ENCODE assay signal across 8 mouse cellular contexts in genomic region chr1:135368982-135369381, GRCm38 (mm10). TPM values are rescaled to one million over a fixed set of nuclear protein-coding genes. Genes with fewer than 3 reads are reported as not detected.
DNase-seq lines count a peak whose midpoint lies in the region; ATAC-seq and TF ChIP-seq lines count a peak whose summit lies in the region.

No protein-coding gene starts in this region.

- H3K4me3 ChIP-seq in cerebellum, adult 2 months (replicated peaks; ENCODE audit: insufficient read depth, low read depth, low read length): peak overlapping the region; percentile 71
- peak overlapping the region; percentile 40; the same call in 1 of the 2 replicates for H3K4me3 ChIP-seq in hindbrain, embryonic 12.5 days
- H3K4me3 ChIP-seq in limb, embryonic 14.5 days (replicated peaks; ENCODE audit: low read length): peak overlapping the region; percentile 44
- peak overlapping the region; percentile 44 for H3K4me3 ChIP-seq in midbrain, embryonic 16.5 days (ENCODE audit: low read depth, low read length)

- H3K9ac ChIP-seq in hindbrain, embryonic 12.5 days: no peak overlapping the region
- peak overlapping the region; percentile 49; the same call in 1 of the 2 replicates for H3K9ac ChIP-seq in limb, embryonic 14.5 days (ENCODE audit: low read depth, low read length, severe bottlenecking)
- peak overlapping the region; percentile 67 for H3K9ac ChIP-seq in midbrain, embryonic 16.5 days (ENCODE audit: low read depth, low read length)

- 11% methylated on average over 14 of the region's 14 CpGs for WGBS in cerebellum, adult 2 months
- WGBS in hindbrain, embryonic 12.5 days: 10% methylated on average over 14 of the region's 14 CpGs
- 8% methylated on average over 14 of the region's 14 CpGs for WGBS in limb, embryonic 14.5 days
- 9% methylated on average over 14 of the region's 14 CpGs for WGBS in midbrain, embryonic 16.5 days

- peak; percentile 46 to 67 for DNase-seq in layer of hippocampus, postnatal 14 days (ENCODE audit: low spot score in 2 of 2)
- no peak for DNase-seq in layer of hippocampus, adult 11-12 months (ENCODE audit: low spot score)
- peak; percentile 57 to 63 for DNase-seq in cerebellum, adult 2 months
- peak; percentile 49 for DNase-seq in forelimb bud, embryonic 11.5 days (ENCODE audit: low read depth, low spot score)
- DNase-seq in limb, embryonic 14.5 days (ENCODE audit: low spot score): peak; percentile 52

- no peaks in the 10 kb centered on the region for H3K36me3 ChIP-seq in hindbrain, embryonic 12.5 days
- H3K36me3 ChIP-seq in limb, embryonic 14.5 days (ENCODE audit: control insufficient read depth, insufficient read depth, low read length): no peaks in the 10 kb centered on the region
- no peaks in the 10 kb centered on the region; the same call in 1 of the 2 replicates for H3K36me3 ChIP-seq in midbrain, embryonic 16.5 days (ENCODE audit: control insufficient read depth, insufficient read depth, low read length)

- H3K27ac ChIP-seq in cerebellum, adult 2 months (ENCODE audit: insufficient read depth, low read length): no peak overlapping the region
- no peak overlapping the region for H3K27ac ChIP-seq in hindbrain, embryonic 12.5 days
- no peak overlapping the region for H3K27ac ChIP-seq in limb, embryonic 14.5 days (replicated peaks; ENCODE audit: low read depth, low read length)
- no peak overlapping the region for H3K27ac ChIP-seq in midbrain, embryonic 16.5 days (ENCODE audit: low read length)

- peaks cover 11% of the 10 kb centered on the region for H3K4me1 ChIP-seq in cerebellum, adult 2 months (ENCODE audit: control insufficient read depth, insufficient read depth, low read length)
- peaks cover 24% of the 10 kb centered on the region for H3K4me1 ChIP-seq in hindbrain, embryonic 12.5 days
- H3K4me1 ChIP-seq in limb, embryonic 14.5 days (ENCODE audit: control insufficient read depth, insufficient read depth, low read length): peaks cover 8% of the 10 kb centered on the region
- H3K4me1 ChIP-seq in midbrain, embryonic 16.5 days (ENCODE audit: control insufficient read depth, insufficient read depth, low read length): peaks cover 31% of the 10 kb centered on the region

- no peaks in the 10 kb centered on the region for H3K9me3 ChIP-seq in hindbrain, embryonic 12.5 days (replicated peaks)
- H3K9me3 ChIP-seq in limb, embryonic 14.5 days (ENCODE audit: control insufficient read depth, low read length): no peaks in the 10 kb centered on the region
- H3K9me3 ChIP-seq in midbrain, embryonic 16.5 days (replicated peaks; ENCODE audit: control insufficient read depth, low read length, poor library complexity, severe bottlenecking): no peaks in the 10 kb centered on the region

- H3K4me2 ChIP-seq in hindbrain, embryonic 12.5 days (replicated peaks): peak overlapping the region; percentile 82
- H3K4me2 ChIP-seq in limb, embryonic 14.5 days (replicated peaks; ENCODE audit: low read depth, low read length, severe bottlenecking): peak overlapping the region; percentile 94
- peak overlapping the region; percentile 92 for H3K4me2 ChIP-seq in midbrain, embryonic 16.5 days (ENCODE audit: low read length)

- TF ChIP-seq POLR2A in cerebellum, adult 2 months (IDR thresholded peaks at IDR 0.05; ENCODE audit: borderline replicate concordance, insufficient read depth, low read length): no peak
- no peak for TF ChIP-seq POLR2A in limb, embryonic 14.5 days (IDR thresholded peaks at IDR 0.05; ENCODE audit: borderline replicate concordance, extremely low read depth, insufficient read depth, insufficient read length)

- peak; percentile 1; the same call in 1 of the 2 replicates for ATAC-seq in hindbrain, embryonic 12.5 days (ENCODE audit: low FRiP score)
- ATAC-seq in limb, embryonic 14.5 days (ENCODE audit: low FRiP score, low read depth): peak; percentile 32; the same call in 1 of the 2 replicates
- ATAC-seq in midbrain, embryonic 16.5 days: peak; percentile 44
- ATAC-seq in CD4-positive, CD25-positive, alpha-beta regulatory T cell, adult 4 months: no peak

- TF ChIP-seq CTCF in cerebellum, adult 2 months (IDR thresholded peaks at IDR 0.05; ENCODE audit: borderline replicate concordance, insufficient read depth, low read depth, low read length): peak; percentile 37; the same call in 1 of the 2 replicates

- H3K27me3 ChIP-seq in cerebellum, adult 2 months (ENCODE audit: control insufficient read depth, insufficient read depth, low read length): no peaks in the 10 kb centered on the region
- no peaks in the 10 kb centered on the region for H3K27me3 ChIP-seq in hindbrain, embryonic 12.5 days
- H3K27me3 ChIP-seq in limb, embryonic 14.5 days (ENCODE audit: control insufficient read depth, insufficient read depth, low read length): no peaks in the 10 kb centered on the region
- H3K27me3 ChIP-seq in midbrain, embryonic 16.5 days (ENCODE audit: control insufficient read depth, insufficient read depth, low read depth, low read length): no peaks in the 10 kb centered on the region

RNA-seq across cellular contexts. Expression of gene Shisa4, which starts 6.1 kb away (rescaled TPM):
- 100 to 1,000 TPM; 130 to 131 TPM for total RNA-seq in layer of hippocampus, postnatal 14 days (2021)
- polyA plus RNA-seq in cerebellum, adult 2 months (2012; rRNA removed): 130 and 147 TPM in 2 replicates
- 64.1 and 69.8 TPM in 2 replicates for polyA plus RNA-seq in hindbrain, embryonic 12.5 days (2016; fragmentation: Nextera tagmentation; extraction: Ambion mirVana)
- polyA plus RNA-seq in limb, embryonic 14.5 days (2012; rRNA removed): 26.5 and 39.2 TPM in 2 replicates
- polyA plus RNA-seq in limb, embryonic 14.5 days (2014; fragmentation: Nextera tagmentation; extraction: Ambion mirVana): 25.9 and 28.7 TPM in 2 replicates
- polyA plus RNA-seq in midbrain, embryonic 16.5 days (2015; fragmentation: Nextera tagmentation; extraction: Ambion mirVana): 109 and 119 TPM in 2 replicates
- polyA plus RNA-seq in CD4-positive, CD25-positive, alpha-beta regulatory T cell, adult 4 months (2017; shearing (Covaris generic)): under 1 TPM in 1 of 2 experiments, not detected in 1; 0.36 TPM

RNA-seq across cellular contexts. Expression of gene Lmod1, which starts 44.4 kb away (rescaled TPM):
- under 1 TPM; 0.50 to 0.53 TPM for total RNA-seq in layer of hippocampus, postnatal 14 days (2021)
- 0.47 and 0.59 TPM in 2 replicates for polyA plus RNA-seq in cerebellum, adult 2 months (2012; rRNA removed)
- 0.44 and 0.94 TPM in 2 replicates for polyA plus RNA-seq in hindbrain, embryonic 12.5 days (2016; fragmentation: Nextera tagmentation; extraction: Ambion mirVana)
- 0.33 and 0.59 TPM in 2 replicates for polyA plus RNA-seq in limb, embryonic 14.5 days (2012; rRNA removed)
- 0.43 and 0.56 TPM in 2 replicates for polyA plus RNA-seq in limb, embryonic 14.5 days (2014; fragmentation: Nextera tagmentation; extraction: Ambion mirVana)
- 0.40 and 0.41 TPM in 2 replicates for polyA plus RNA-seq in midbrain, embryonic 16.5 days (2015; fragmentation: Nextera tagmentation; extraction: Ambion mirVana)
- under 1 TPM in 1 of 2 experiments, not detected in 1; 0.15 TPM for polyA plus RNA-seq in CD4-positive, CD25-positive, alpha-beta regulatory T cell, adult 4 months (2017; shearing (Covaris generic))

RNA-seq across cellular contexts. Expression of gene Timm17a, which starts 55.4 kb away (rescaled TPM):
- 100 to 1,000 TPM; 169 to 172 TPM for total RNA-seq in layer of hippocampus, postnatal 14 days (2021)
- polyA plus RNA-seq in cerebellum, adult 2 months (2012; rRNA removed): 104 and 110 TPM in 2 replicates
- 141 and 147 TPM in 2 replicates for polyA plus RNA-seq in hindbrain, embryonic 12.5 days (2016; fragmentation: Nextera tagmentation; extraction: Ambion mirVana)
- polyA plus RNA-seq in limb, embryonic 14.5 days (2012; rRNA removed): 51.7 and 56.1 TPM in 2 replicates
- 180 and 187 TPM in 2 replicates for polyA plus RNA-seq in limb, embryonic 14.5 days (2014; fragmentation: Nextera tagmentation; extraction: Ambion mirVana)
- 149 and 155 TPM in 2 replicates for polyA plus RNA-seq in midbrain, embryonic 16.5 days (2015; fragmentation: Nextera tagmentation; extraction: Ambion mirVana)
- 100 to 1,000 TPM; 197 to 215 TPM for polyA plus RNA-seq in CD4-positive, CD25-positive, alpha-beta regulatory T cell, adult 4 months (2017; shearing (Covaris generic))

Comparison
In these comparisons a context has a peak if more than half of its experiments do, and no peak if none do; other contexts are left out.
1. RNA of gene Shisa4, which starts 6.1 kb away (polyA plus RNA-seq): 130 to 147 TPM in cerebellum, adult 2 months, 109 to 119 TPM in midbrain, embryonic 16.5 days, 64.1 to 69.8 TPM in hindbrain, embryonic 12.5 days and 25.9 to 39.2 TPM in limb, embryonic 14.5 days; 0.36 TPM in CD4-positive, CD25-positive, alpha-beta regulatory T cell, adult 4 months; every median in the first group is over 10 times any median in the second.
2. Peak in every context shown above with its lines, with median percentiles within 50 percentile points of each other: H3K4me3 ChIP-seq and H3K4me2 ChIP-seq.